Mouse (Mus musculus) retina, postnatal 7 days (tissue): ENCODE measurements at regions not wholly inside any gene's neighbourhood (a gene's known extent, or its start where the extent isn't known, plus 50 kb on each side); places are given as distances from the start of the nearest gene placed in this dataset.

ENCODE experiments used
- DNase-seq: peaks from one replicate; pipeline ENCODE4 v3.0.0-alpha.2; 2012; ENCODE audit warnings: low read depth, low spot score

DNA sequence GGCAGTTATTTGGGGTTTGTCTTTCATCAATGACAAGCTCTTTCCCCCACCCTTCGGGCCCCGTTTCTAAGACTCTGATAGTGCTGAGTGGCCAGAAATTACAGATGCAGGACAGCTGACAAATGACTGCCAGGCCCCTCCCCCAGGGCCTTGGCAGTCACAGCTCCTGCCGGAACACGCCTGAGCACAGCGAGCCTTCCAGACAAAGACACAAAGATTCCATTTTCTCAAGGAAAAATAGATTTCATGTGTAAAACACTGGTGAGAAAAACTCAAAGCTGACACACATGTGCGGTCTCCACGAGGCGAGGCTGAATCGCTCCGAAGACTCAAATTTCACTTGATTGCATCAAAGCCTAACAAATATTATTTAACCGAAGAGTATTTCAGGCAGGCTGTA is 247.6 kb downstream of the Ptprc start:
- DNase-seq: peak; percentile 30

GRCm38 (mm10) chr1:137926326-137926725 is 249.2 kb downstream of the Ptprc start:
- DNase-seq: peak; percentile 36

- DNase-seq: no peak
Measured at GRCm38 (mm10) chr1:137924156-137924555, 251.4 kb downstream of the Ptprc start.

DNA sequence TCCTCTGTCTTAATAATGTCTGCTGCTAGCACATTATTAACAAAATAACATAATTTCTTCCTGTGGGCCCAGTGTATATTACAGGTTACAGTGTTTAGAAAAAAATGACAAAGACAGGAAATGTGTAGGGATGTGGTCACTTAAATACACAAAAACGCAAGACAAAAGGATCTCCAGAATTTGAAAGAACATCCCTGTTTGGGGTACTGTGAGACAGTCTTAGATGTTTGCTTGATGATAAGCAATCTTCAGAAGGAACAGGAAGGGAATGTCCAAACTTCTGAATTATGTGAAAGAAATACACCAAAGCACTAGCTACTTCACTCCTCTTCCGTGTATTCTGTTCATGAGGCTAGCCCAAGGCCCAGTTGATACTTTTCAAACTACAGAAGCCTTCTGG is 251.8 kb downstream of the Ptprc start:
- DNase-seq: no peak

- DNase-seq: no peak
Measured at GRCm38 (mm10) chr1:137922769-137923168, 252.7 kb downstream of the Ptprc start.

GRCm38 (mm10) chr1:137921592-137921991 is 253.9 kb downstream of the Ptprc start:
- DNase-seq: no peak

- DNase-seq: no peak
Measured at GRCm38 (mm10) chr1:137919739-137920563, 255.6 kb downstream of the Ptprc start.

- DNase-seq: no peak
Measured at GRCm38 (mm10) chr1:137917449-137917848, 258.1 kb downstream of the Ptprc start.

GRCm38 (mm10) chr1:137906883-137907282 is 268.6 kb downstream of the Ptprc start:
- DNase-seq: no peak

GRCm38 (mm10) chr1:137906477-137906876 is 269.0 kb downstream of the Ptprc start:
- DNase-seq: no peak

DNA sequence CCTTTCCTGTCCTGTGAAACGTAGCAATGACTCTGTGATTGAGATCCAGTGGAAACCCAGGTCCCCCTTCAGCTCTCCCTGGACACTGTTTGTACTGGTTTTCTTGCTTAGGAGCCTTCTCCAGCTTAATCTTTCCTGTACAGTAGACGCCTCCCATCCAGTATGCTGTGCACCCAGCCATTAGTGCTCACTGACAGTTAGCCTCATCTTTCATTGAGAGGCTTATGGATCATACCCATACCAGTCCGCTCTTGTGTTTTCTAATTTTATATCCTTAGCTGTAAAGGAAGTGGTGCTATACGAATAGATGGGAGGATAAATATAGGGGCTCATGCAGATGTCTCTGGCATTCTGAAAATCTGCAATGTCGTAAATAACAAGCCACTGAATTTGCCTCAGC is 269.9 kb downstream of the Ptprc start:
- no peak for DNase-seq

DNA sequence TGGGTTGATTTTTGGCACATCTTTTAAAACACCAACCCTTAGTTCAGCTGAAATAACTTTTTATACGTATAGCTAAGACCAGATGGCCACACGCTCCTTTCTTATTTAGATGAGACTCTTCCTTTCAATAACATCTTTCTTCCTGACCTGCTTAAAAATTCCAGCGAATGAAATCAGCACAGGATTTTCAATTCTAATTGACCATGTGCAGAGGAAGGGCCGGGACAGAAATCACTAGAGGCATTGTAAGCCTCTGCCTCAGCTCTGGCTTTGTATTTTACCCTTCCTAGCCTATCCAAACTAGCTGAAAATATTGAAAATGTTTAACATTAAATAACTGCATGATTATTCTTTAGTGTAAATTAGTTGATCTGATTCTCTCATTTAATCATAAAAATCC is 272.2 kb downstream of the Ptprc start:
- DNase-seq: no peak

DNA sequence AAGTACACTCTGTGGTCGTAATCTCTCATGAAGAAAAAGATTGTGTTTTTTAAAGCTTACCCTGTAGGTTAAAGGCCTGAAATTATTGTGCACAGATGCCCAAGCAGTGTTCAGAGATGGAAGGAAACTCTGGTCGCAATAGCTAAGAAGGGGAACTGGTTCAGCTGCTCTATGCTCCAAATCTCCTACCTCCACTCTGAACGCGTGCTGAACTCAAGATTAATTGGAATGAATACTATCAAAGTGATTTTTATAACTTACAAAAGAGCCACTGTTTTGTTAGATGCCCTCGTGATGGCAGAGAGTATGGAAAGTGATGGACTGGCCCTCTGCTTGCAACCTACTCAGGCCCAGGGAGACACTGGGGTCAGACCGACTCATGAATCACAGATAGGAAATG is 272.6 kb downstream of the Ptprc start:
- no peak for DNase-seq

GRCm38 (mm10) chr1:137901996-137902395 is 273.5 kb downstream of the Ptprc start:
- DNase-seq: no peak

GRCm38 (mm10) chr1:137901211-137901610 is 274.3 kb downstream of the Ptprc start:
- no peak for DNase-seq

GRCm38 (mm10) chr1:137900621-137901071 is 274.9 kb downstream of the Ptprc start:
- DNase-seq: no peak

DNA sequence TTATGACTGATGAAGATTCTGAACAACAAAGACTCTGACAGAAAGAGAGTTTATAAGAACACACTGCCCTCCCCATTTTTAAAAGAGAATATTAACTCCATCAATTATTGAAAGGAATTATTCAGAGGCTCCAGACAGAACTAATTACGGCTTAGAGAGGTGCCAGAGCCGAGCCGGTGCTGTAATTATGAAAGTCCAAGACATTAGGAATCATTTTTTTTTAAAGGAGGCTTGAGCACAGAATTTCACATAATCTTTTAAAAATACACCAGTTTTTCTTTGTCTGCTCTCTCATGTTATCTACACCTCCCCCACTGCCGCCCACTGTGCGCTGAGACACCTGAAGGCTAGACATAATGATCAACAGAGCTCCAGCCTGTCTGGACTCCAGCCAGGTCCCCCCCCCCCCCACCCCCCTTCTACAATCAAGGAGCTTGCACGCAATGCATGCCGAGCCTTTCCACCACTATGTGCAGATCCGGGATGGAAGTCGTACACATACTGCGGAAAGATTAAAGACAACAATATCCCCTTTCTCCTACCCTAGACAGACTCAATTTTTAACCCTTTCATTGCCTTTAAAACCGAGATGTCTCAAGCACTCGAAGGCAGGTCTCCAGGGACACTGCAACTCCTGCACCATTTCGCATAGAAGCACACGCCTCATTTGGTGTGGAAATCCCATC is 275.4 kb downstream of the Ptprc start:
- DNase-seq: peak; percentile 67

DNA sequence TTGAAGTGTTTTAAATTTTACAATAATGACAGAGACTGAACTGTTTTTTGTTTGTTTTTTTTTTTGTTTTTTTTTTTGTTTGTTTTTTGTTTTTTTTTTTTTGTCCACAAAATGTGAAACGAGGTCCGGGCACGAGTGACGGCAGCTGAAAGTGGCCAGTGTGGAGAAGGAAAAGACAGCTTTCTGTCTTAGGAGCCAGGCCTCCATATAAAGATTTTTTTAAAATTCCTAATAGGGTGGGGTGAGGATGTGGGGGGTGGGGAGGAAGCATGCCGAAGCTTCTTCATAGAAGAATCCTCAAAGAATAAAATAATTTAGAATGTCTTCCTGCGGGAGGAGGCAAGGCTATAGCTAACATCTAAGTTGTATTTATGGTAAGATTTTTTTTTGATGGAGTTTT is 276.2 kb downstream of the Ptprc start:
- DNase-seq: no peak

GRCm38 (mm10) chr1:137898891-137899290 is 276.6 kb downstream of the Ptprc start:
- DNase-seq: no peak

DNA sequence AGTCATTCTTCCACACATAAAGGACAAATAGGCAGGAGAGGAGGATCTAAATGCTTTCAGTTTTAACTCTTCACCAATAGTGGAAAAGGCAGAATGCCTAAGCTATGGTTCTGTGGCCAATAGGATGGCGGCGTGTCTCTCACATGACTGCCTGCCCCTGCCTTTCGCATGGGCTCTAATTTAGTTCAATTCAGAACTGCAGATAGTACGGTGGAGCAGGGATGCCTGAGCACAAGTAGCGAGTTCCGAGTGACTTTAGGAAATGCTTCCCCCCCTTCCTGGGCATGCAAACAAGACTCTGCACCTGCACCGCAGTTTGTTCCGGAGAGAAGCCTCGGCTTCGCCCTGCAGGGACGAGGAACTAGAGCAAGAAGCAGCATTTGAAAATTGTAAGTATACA is 277.1 kb downstream of the Ptprc start:
- peak; percentile 74 for DNase-seq

DNA sequence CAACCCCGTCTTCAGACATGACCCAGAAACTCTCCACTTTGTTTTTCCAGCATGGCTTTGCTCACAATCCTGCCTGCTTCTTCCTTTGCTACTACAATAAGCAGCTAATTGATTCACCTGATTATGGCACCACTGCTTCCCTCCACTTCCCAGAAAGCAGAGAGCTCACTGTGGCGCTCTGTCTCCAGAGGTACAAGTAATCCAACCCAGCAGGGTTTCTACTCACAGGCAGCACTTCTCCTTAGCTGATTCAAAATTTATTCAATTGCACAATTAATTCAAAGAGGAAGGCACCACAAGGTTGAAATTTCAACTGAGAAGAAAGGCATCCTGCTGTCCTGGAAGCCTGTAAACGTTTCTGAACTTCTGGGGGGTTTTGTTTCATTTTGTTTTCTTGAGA is 293.9 kb downstream of the Ptprc start:
- no peak for DNase-seq

DNA sequence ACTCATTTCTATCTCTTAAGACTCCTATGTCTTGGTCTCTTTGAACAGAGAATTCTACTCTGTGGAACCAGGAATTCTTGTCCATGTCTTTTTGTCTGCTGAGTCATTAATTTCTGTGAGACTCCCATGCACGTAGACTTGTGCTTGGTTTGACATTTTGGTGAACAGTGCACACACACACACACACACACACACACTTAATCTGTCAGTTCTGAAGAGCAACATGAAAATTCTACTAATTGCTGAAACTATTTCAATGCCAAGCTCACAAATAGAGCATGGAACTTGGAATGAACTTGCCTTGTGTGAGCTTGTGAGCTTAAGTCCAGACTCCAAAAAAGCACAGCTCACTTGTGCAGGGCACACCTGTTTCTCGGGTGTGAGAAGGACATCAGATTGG is 301.1 kb downstream of the Ptprc start:
- DNase-seq: no peak

- DNase-seq: no peak
Measured at GRCm38 (mm10) chr1:137873628-137874027, 301.9 kb downstream of the Ptprc start.
